Mouse (Mus musculus): ENCODE measurements around the gene Elmo3.

- TF ChIP-seq CTCF (conservative IDR thresholded peaks at IDR 0.05; ENCODE audit: low read length) (no peak), NANOG (IDR thresholded peaks at IDR 0.05; ENCODE audit: borderline replicate concordance, low read length) (no peak)
Measured at GRCm38 (mm10) chr8:105345061-105345975, 39.9 kb downstream of the Elmo3 start.

All from E14TG2a.4 (cell line).